Comparison of ENCODE assay signal across 8 mouse cellular contexts in the genomic region with DNA sequence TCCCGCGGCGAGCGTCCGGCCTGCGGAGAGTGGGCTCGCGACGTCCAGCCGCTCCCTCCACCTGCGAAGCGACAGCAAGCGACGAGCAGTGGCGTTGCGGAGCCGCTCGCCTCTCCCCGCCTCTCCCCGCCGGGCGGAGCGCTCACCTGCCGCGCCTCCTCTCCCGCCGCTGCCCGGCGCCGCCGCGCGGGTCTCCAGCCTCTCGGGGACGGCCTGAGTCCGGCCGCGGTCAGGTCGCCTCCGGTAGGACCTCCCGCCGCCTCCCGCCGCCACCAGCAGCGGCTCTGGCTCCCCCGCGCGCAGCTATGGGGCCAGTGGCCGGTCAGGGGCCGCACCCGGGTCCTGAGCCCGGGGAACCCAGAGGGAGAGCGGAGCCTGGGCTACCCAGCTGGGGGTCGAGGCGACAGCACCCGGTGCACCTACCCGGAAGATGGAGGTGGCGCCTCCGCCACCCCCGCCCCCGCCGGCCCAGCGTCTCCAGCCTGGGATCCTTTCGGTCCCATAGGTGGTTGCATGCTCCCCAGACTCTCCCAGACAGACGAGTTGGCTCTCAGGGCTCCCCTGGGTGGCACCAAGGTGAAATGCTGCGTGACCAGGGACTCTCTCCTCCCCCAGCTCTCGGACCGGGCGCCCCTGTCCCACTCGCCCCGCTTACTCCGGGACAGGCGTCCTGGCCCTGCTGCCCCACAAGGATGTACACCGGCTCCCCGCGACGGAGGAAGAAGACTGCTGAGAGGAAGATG. TPM values are rescaled to one million over a fixed set of nuclear protein-coding genes. Genes with fewer than 3 reads are reported as not detected.
DNase-seq lines count a peak whose midpoint lies in the region; ATAC-seq and TF ChIP-seq lines count a peak whose summit lies in the region.

No protein-coding gene starts in this region.

- no peak for TF ChIP-seq POLR2A in liver, adult 2 months (IDR thresholded peaks at IDR 0.05; ENCODE audit: extremely low read depth, insufficient read depth, low read length)

- TF ChIP-seq CTCF in liver, adult 2 months (IDR thresholded peaks at IDR 0.05; ENCODE audit: low read depth, low read length) = no peak

- H3K36me3 ChIP-seq in liver, adult 2 months (ENCODE audit: control insufficient read depth, insufficient read depth, low read length) = no peaks in the 10 kb centered on the region
- H3K36me3 ChIP-seq in forebrain, embryonic 13.5 days (ENCODE audit: poor library complexity, severe bottlenecking) = peaks cover 1% of the 10 kb centered on the region; the same call in 1 of the 2 replicates
- H3K36me3 ChIP-seq in intestine, embryonic 16.5 days (ENCODE audit: control insufficient read depth, insufficient read depth, low read length) = no peaks in the 10 kb centered on the region

- no peak for DNase-seq in liver, adult 2 months (ENCODE audit: extremely low read depth, low read depth, low spot score)
- DNase-seq in liver = no peak
- peak; percentile 31 for DNase-seq in cerebellum, adult 11 months
- DNase-seq in lung, postnatal 10 days = peak; percentile 8
- peak; percentile 64 for DNase-seq in retina, postnatal 1 day
- no peak for DNase-seq in left cerebral cortex, postnatal 14 days (ENCODE audit: low spot score in 2 of 2)

- H3K27ac ChIP-seq in liver, adult 2 months (replicated peaks; ENCODE audit: insufficient read depth, low read depth, low read length) = no peak overlapping the region
- no peak overlapping the region for H3K27ac ChIP-seq in forebrain, embryonic 13.5 days
- no peak overlapping the region for H3K27ac ChIP-seq in intestine, embryonic 16.5 days (ENCODE audit: low read length)

- peaks cover 11% of the 10 kb centered on the region for H3K27me3 ChIP-seq in liver, adult 2 months (ENCODE audit: control insufficient read depth, insufficient read depth, low read length)
- H3K27me3 ChIP-seq in forebrain, embryonic 13.5 days = peaks cover 52% of the 10 kb centered on the region
- peaks cover 27% of the 10 kb centered on the region for H3K27me3 ChIP-seq in intestine, embryonic 16.5 days (replicated peaks; ENCODE audit: control insufficient read depth, insufficient read depth, low read length)

- peak overlapping the region; percentile 66 for H3K9ac ChIP-seq in liver, adult 2 months (ENCODE audit: low read depth, low read length)
- peak overlapping the region; percentile 70 for H3K9ac ChIP-seq in forebrain, embryonic 13.5 days
- peak overlapping the region; percentile 68 for H3K9ac ChIP-seq in intestine, embryonic 16.5 days (ENCODE audit: low read depth, low read length)

- intact Hi-C loops in left cerebral cortex, postnatal 14 days (cut with DNase I) = no loop called here

- peak overlapping the region; percentile 98 for H3K4me2 ChIP-seq in forebrain, embryonic 13.5 days
- peak overlapping the region; percentile 99 for H3K4me2 ChIP-seq in intestine, embryonic 16.5 days (ENCODE audit: low read depth, low read length)

- no peaks in the 10 kb centered on the region for H3K79me2 ChIP-seq in liver, adult 2 months (ENCODE audit: control insufficient read depth, insufficient read depth, low read length)

- ATAC-seq in forebrain, embryonic 13.5 days = peak; percentile 41; the same call in 1 of the 2 replicates
- peak; percentile 41 for ATAC-seq in intestine, embryonic 16.5 days

- H3K9me3 ChIP-seq in forebrain, embryonic 13.5 days (replicated peaks) = no peaks in the 10 kb centered on the region
- no peaks in the 10 kb centered on the region for H3K9me3 ChIP-seq in intestine, embryonic 16.5 days (ENCODE audit: control insufficient read depth, low read length)

- H3K4me1 ChIP-seq in liver, adult 2 months (ENCODE audit: control insufficient read depth, insufficient read depth, low read length) = peaks cover 7% of the 10 kb centered on the region; the same call in 1 of the 2 replicates
- peaks cover 14% of the 10 kb centered on the region for H3K4me1 ChIP-seq in forebrain, embryonic 13.5 days
- peaks cover 7% of the 10 kb centered on the region for H3K4me1 ChIP-seq in intestine, embryonic 16.5 days (ENCODE audit: control insufficient read depth, insufficient read depth, low read length)

- under 1% methylated on average over 63 of the region's 77 CpGs for WGBS in liver, adult 2 months
- WGBS in forebrain, embryonic 13.5 days = under 1% methylated on average over 51 of the region's 77 CpGs
- WGBS in intestine, embryonic 16.5 days = under 1% methylated on average over 73 of the region's 77 CpGs

- H3K4me3 ChIP-seq in liver, adult 2 months (ENCODE audit: insufficient read depth, low read depth, low read length) = peak overlapping the region; percentile 61; the same call in 1 of the 2 replicates
- peak overlapping the region; percentile 62 for H3K4me3 ChIP-seq in forebrain, embryonic 13.5 days
- H3K4me3 ChIP-seq in intestine, embryonic 16.5 days (ENCODE audit: low read length) = peak overlapping the region; percentile 66

RNA-seq across cellular contexts. Expression of gene Ltk, which starts 2.0 kb away (rescaled TPM):
- 0.07 TPM in 1 of 2 replicates, not detected in the other for total RNA-seq in liver, adult 2 months (2014; rRNA removed)
- polyA plus RNA-seq in liver, adult 2 months (2012; rRNA removed) = 0.10 and 0.66 TPM in 2 replicates
- 0.13 and 0.14 TPM in 2 replicates for polyA plus RNA-seq in forebrain, embryonic 13.5 days (2015; fragmentation: Nextera tagmentation; extraction: Ambion mirVana)
- polyA plus RNA-seq in intestine, embryonic 16.5 days (2015; fragmentation: Nextera tagmentation; extraction: Ambion mirVana) = 0.86 and 1.1 TPM in 2 replicates
- total RNA-seq in left cerebral cortex, postnatal 14 days (2021) = 10 to 100 TPM; 12.4 to 13.5 TPM

RNA-seq across cellular contexts. Expression of gene Itpka, which starts 16.1 kb away (rescaled TPM):
- total RNA-seq in liver, adult 2 months (2014; rRNA removed) = 0.65 and 1.8 TPM in 2 replicates
- 1.7 and 3.6 TPM in 2 replicates for polyA plus RNA-seq in liver, adult 2 months (2012; rRNA removed)
- polyA plus RNA-seq in forebrain, embryonic 13.5 days (2015; fragmentation: Nextera tagmentation; extraction: Ambion mirVana) = 0.62 and 0.65 TPM in 2 replicates
- 7.5 and 7.9 TPM in 2 replicates for polyA plus RNA-seq in intestine, embryonic 16.5 days (2015; fragmentation: Nextera tagmentation; extraction: Ambion mirVana)
- 100 to 1,000 TPM; 171 to 177 TPM for total RNA-seq in left cerebral cortex, postnatal 14 days (2021)

RNA-seq across cellular contexts. Expression of gene Rpap1, which starts 29.1 kb away (rescaled TPM):
- total RNA-seq in liver, adult 2 months (2014; rRNA removed) = 2.4 and 3.3 TPM in 2 replicates
- polyA plus RNA-seq in liver, adult 2 months (2012; rRNA removed) = 6.2 and 10.5 TPM in 2 replicates
- polyA plus RNA-seq in forebrain, embryonic 13.5 days (2015; fragmentation: Nextera tagmentation; extraction: Ambion mirVana) = 22.7 and 27.5 TPM in 2 replicates
- 22.9 and 23.8 TPM in 2 replicates for polyA plus RNA-seq in intestine, embryonic 16.5 days (2015; fragmentation: Nextera tagmentation; extraction: Ambion mirVana)
- 10 to 100 TPM; 17.5 to 18.8 TPM for total RNA-seq in left cerebral cortex, postnatal 14 days (2021)

RNA-seq across cellular contexts. Expression of gene Tyro3, which starts 39.3 kb away (rescaled TPM):
- total RNA-seq in liver, adult 2 months (2014; rRNA removed) = 0.18 and 0.34 TPM in 2 replicates
- polyA plus RNA-seq in liver, adult 2 months (2012; rRNA removed) = 0.14 and 0.39 TPM in 2 replicates
- polyA plus RNA-seq in forebrain, embryonic 13.5 days (2015; fragmentation: Nextera tagmentation; extraction: Ambion mirVana) = 17.1 and 18.7 TPM in 2 replicates
- 11.4 and 12.9 TPM in 2 replicates for polyA plus RNA-seq in intestine, embryonic 16.5 days (2015; fragmentation: Nextera tagmentation; extraction: Ambion mirVana)
- 100 to 1,000 TPM; 117 to 119 TPM for total RNA-seq in left cerebral cortex, postnatal 14 days (2021)

Comparison
In these comparisons a context has a peak if more than half of its experiments do, and no peak if none do; other contexts are left out.
1. DNase-seq: peak in cerebellum, adult 11 months (single experiment), lung, postnatal 10 days (single experiment) and retina, postnatal 1 day (single experiment); none in liver, adult 2 months (single experiment), liver (single experiment) and left cerebral cortex, postnatal 14 days (0 of 2).
2. Peak in every context shown above with its lines, with median percentiles within 50 percentile points of each other: H3K4me3 ChIP-seq and H3K9ac ChIP-seq.